Mouse (Mus musculus) spleen, adult 2 months (tissue): ENCODE results near the gene Tufm.
"Not testable (repeated sequence)": the region's sequence is repeated elsewhere in the genome, so short reads cannot be mapped to it uniquely, and the experiment has no call there.

Experiments used
- CTCF ChIP-seq: fragments of 200-500 bp; IDR thresholded peaks from 2 replicates; pipeline ENCODE4 v1.5.1; 2011; ENCODE audit warnings: mild to moderate bottlenecking, inconsistent platforms; ENCODE audit not compliant: insufficient read depth, insufficient read length, insufficient replicate concordance; ENCODE audit errors: extremely low read depth
- POLR2A ChIP-seq: fragments of 200-500 bp; IDR thresholded peaks from 2 replicates; pipeline ENCODE4 v1.6.1; 2011; ENCODE audit warnings: low read depth, low read length, inconsistent platforms

GRCm38 (mm10) chr7:126487617-126488385 lies 640 bp downstream of the Tufm start:
- not testable (repeated sequence) for TF ChIP-seq CTCF, POLR2A
